Mouse (Mus musculus): ENCODE results near the gene Hist1h2bh.
"Not testable (repeated sequence)": the region's sequence is repeated elsewhere in the genome, so short reads cannot be mapped to it uniquely, and the experiment has no call there.

Hist1h2bh gene

DNA sequence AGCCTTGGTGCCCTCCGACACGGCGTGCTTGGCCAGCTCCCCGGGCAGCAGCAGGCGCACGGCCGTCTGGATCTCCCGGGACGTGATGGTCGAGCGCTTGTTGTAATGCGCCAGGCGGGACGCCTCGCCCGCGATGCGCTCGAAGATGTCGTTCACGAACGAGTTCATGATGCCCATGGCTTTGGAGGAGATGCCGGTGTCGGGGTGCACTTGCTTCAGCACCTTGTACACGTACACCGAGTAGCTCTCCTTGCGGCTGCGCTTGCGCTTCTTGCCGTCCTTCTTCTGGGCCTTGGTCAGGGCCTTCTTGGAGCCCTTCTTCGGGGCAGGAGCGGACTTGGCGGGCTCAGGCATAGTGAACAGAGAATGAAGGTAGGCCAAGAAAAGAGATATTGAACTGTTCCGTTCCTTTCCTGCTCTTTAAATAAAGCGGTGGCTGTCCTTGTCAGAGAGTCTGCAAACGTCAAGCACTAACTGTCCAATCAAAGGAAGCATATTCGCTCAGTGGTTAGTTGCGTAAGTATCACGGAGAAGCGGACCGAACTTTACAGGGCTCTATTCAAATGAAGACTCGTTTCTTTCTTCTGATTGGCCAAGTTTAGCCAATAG is at the start of gene Hist1h2bh:
Gene Hist1h2bh (minus strand): TSS at position 394 of the 609 bp plus-strand sequence.
- peak; percentile 81 for DNase-seq (ENCODE audit: low spot score)

- no peak for DNase-seq (ENCODE audit: low spot score)
These were observed 49.4 kb upstream of the Hist1h2bh start for GRCm38 (mm10) chr13:23592614-23593013.

DNA sequence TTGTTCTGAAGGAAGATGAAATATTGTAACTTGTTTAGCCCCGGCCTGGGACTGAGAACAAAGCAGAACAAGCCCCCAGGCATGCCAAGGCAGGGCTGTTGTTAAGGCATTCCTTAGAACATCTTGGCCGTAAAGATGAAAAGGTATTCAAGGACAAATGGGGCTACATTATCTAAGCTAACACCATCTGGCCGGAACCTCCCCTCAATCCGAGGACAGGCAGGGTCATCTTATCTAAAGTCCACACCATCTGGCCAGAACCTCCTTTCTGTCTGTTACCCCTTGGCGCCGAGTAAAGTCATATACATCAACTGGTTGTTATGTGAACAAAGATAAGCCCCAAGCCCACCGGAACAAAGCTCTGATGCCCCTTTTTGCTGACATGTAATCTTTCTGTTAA is 48.7 kb upstream of the Hist1h2bh start:
- DNase-seq (ENCODE audit: low spot score), result not testable (repeated sequence)

DNA sequence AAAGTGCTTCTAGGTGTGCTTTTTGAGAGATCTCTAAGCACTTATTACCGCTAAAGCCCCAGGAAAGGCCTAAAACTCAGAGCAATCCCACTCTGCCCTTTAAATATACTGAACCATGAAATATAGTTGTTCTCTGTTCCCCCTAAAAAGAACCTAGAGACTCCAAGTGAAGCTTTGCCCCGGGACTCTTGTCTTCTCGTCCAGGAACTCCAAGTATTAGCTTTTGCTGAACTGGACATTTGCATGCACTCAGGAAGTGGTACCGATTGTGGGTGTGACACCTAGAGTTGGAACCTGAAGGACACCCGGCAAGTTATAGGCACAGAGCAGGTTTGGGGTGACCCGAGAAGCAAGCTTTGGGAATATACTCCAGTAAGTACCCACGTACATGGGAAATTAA is 48.0 kb upstream of the Hist1h2bh start:
- DNase-seq (ENCODE audit: low spot score), result no peak

- no peak for DNase-seq (ENCODE audit: low spot score)
These were observed 43.7 kb upstream of the Hist1h2bh start for GRCm38 (mm10) chr13:23586940-23587225.

- DNase-seq (ENCODE audit: low spot score), result peak; percentile 45
These were observed 43.1 kb upstream of the Hist1h2bh start for GRCm38 (mm10) chr13:23586099-23586939.

- peak; percentile 92 for DNase-seq (ENCODE audit: low spot score)
These were observed 42.4 kb upstream of the Hist1h2bh start for GRCm38 (mm10) chr13:23585442-23586098.

GRCm38 (mm10) chr13:23585029-23585441 is 41.8 kb upstream of the Hist1h2bh start:
- peak; percentile 75 for DNase-seq (ENCODE audit: low spot score)

DNA sequence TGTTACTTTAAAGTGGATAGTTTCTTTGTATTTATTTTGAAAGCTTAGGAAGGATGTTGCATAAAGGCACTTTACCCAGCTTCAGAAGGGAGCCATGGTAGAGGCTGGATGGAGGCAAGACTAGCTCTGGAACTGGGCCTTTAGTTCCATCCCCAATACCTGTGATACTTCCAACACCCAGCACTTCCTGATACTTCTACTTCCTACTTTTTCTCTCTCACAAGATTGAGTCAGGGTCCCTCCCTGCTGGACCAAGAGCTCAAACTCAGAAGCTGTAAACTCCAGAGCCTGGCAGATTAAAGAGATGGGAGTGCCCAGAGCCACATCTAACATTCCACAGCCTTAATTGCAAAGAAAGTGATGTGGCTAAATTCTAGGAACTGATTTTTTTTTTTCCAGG is 41.1 kb upstream of the Hist1h2bh start:
- DNase-seq (ENCODE audit: low spot score), result peak; percentile 27

GRCm38 (mm10) chr13:23583387-23584068 is 40.3 kb upstream of the Hist1h2bh start:
- DNase-seq (ENCODE audit: low spot score), result peak; percentile 10

DNA sequence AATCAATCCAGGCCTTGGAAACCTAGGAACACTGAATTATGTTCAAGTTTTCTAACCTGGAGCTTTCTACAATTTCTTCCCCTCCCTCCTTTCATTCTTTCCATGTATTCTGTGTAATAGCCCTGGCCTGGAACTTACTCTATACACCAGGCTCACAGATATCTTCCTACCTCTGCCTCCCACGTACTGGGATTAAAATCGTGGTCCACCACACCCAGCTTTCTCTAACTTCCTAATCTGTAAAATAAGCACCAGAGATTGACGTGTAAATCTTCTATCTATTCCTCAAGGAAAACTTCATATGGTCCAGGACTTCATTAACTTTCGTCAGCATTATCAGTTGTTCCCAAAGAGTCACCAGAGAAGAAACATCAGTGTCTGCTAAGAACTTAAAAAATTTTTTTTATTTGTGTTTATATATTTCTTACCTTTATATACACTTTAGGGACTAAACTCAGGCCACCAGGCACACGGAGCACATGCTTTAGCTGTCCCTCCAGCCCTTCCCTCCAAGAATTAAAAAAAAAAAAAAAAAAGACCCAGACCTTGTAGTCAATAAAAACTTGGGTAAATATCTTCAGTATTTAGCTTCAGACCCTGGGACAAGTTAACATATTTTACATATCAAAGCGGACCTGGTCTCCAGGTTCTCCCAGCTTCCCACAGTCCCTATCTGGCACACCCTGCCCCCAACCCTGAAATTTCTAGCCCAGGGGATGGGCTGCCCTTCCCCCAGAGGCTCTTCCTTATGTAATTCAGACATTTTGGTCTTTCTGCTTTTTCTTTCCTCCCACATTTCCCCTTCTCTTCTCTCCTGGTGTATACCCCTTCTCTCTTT is 39.2 kb upstream of the Hist1h2bh start:
- peak; percentile 27 for DNase-seq (ENCODE audit: low spot score)

GRCm38 (mm10) chr13:23581408-23582218 is 38.4 kb upstream of the Hist1h2bh start, which contains the start of gene Hist1h4d:
TSS of gene Hist1h4d (plus strand) at chr13:23581598.
- DNase-seq (ENCODE audit: low spot score), result peak; percentile 95

DNA sequence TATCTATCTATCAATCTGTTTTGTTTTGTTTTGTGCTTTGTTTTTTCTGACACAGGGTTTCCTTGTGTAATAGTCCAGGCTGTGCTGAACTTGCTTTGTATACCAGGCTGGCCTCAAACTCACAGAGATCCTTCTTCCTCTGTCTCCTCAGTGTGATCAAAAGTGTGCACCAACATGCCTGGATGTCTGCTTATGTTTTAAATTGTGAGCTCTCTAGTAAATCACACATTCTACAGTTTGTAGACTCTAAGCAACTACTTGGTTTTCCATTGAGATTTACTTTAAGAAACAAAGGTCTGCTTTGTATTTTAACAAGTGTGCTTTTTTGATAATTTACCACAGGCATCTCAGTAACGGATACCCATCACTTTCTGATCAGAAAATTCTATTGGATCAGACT is 34.6 kb upstream of the Hist1h2bh start:
- DNase-seq (ENCODE audit: low spot score), result no peak

DNA sequence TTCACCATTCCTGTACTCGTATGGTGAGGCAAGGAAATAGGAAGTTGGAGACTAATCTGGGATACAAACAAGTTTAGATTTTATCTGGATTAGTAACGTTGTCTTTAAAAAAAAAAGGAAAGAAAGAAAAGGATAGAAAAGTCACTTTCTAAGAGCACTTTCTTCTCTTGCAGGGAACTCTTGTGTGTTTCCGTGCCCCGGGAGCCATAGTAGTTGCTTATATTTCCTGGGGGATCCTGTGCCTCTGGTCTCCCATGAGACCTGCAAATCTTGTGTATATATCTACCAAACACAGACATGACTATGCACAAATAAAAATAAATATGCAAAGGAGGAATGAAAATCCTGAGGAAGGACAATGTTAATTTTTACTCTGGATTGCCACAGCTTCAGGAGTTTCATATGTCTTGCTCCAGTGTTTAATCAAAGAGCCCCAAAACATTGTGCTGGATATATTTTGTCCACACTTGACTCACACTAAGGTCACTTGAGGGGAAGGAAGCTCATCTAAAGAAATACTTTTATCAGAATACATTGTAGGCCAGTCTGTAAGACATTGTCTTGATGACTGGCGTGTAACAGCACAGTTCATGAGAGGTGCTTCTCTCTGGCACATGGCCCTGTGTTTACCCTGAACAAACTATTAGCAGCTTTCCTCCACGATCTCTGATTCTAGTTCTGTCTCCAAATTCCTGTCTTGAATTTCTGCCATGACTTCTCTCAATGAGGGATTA is 33.9 kb upstream of the Hist1h2bh start:
- no peak for DNase-seq (ENCODE audit: low spot score)

GRCm38 (mm10) chr13:23576351-23576881 is 33.2 kb upstream of the Hist1h2bh start:
- DNase-seq (ENCODE audit: low spot score), result no peak

DNA sequence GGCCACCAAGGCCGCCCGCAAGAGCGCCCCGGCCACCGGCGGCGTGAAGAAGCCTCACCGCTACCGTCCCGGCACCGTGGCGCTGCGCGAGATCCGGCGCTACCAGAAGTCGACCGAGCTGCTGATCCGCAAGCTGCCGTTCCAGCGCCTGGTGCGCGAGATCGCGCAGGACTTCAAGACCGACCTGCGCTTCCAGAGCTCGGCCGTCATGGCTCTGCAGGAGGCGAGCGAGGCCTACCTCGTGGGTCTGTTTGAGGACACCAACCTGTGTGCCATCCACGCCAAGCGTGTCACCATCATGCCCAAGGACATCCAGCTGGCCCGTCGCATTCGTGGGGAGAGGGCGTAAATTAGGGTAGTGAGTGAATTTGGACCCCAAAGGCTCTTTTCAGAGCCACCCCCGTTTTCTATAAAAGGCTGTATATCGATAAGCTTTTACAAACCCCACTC is 32.7 kb upstream of the Hist1h2bh start:
- DNase-seq (ENCODE audit: low spot score), result not testable (repeated sequence)

GRCm38 (mm10) chr13:23575271-23575851 is 32.2 kb upstream of the Hist1h2bh start, which contains the start of gene Hist1h3d:
TSS of gene Hist1h3d (plus strand) at chr13:23575763.
- no peak for DNase-seq (ENCODE audit: low spot score)

DNA sequence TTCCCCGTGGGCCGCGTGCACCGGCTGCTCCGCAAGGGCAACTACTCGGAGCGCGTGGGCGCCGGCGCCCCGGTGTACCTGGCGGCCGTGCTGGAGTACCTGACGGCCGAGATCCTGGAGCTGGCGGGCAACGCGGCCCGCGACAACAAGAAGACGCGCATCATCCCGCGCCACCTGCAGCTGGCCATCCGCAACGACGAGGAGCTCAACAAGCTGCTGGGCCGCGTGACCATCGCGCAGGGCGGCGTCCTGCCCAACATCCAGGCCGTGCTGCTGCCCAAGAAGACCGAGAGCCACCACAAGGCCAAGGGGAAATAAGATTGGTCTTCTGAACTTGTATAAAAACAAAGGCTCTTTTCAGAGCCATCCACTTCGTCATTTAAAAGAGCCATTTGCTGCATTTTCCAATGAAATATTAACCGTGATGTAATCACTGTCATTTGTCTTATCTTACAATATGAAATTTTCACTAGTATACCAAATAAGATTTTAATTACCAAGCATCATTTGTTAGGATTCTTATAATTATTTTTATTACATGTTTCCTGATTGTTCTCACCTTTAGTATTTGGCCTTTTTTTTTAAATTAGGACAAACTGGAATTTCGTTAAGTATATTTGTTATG is 31.5 kb upstream of the Hist1h2bh start:
- not testable (repeated sequence) for DNase-seq (ENCODE audit: low spot score)

Data from MN1 (cell line).